Mouse (Mus musculus) midbrain, embryonic 11.5 days (tissue): ENCODE data around the gene Pdzd4. TPM values are rescaled to one million over a fixed set of nuclear protein-coding genes. Genes with fewer than 3 reads are reported as not detected.
A peak's percentile ranks its signal among the peaks of the same experiment; 100 is the strongest.

Source experiments
- ATAC-seq: fragments of 200-750 bp; cut with Nextera tagmentation; 2 replicates; pipeline ENCODE4 v1.8.0; 2017; ENCODE audit warnings: moderate TSS enrichment, moderate library complexity; ENCODE audit not compliant: low FRiP score
- DNase-seq: peaks from one replicate; pipeline ENCODE4 v3.0.0; 2015; ENCODE audit warnings: low spot score; ENCODE audit errors: missing footprints
- H3K27ac ChIP-seq: fragments of 300-500 bp; sonication (generic); 2 replicates; pipeline ENCODE4 v1.5.1; 2014; ENCODE audit warnings: low read depth, low read length
- H3K27me3 ChIP-seq: fragments of 300-500 bp; sonication (generic); 2 replicates; pipeline ENCODE4 v1.6.1; 2014; ENCODE audit warnings: mild to moderate bottlenecking, low read length, moderate library complexity, mixed read lengths; ENCODE audit not compliant: control insufficient read depth, insufficient read depth
- H3K36me3 ChIP-seq: fragments of 300-500 bp; sonication (generic); 2 replicates; pipeline ENCODE4 v1.6.1; 2014; ENCODE audit warnings: mild to moderate bottlenecking, low read length, moderate library complexity, mixed read lengths; ENCODE audit not compliant: control insufficient read depth, insufficient read depth
- H3K4me1 ChIP-seq: fragments of 300-500 bp; sonication (generic); 2 replicates; pipeline ENCODE4 v1.6.1; 2014; ENCODE audit warnings: low read length; ENCODE audit not compliant: control insufficient read depth, insufficient read depth
- H3K4me2 ChIP-seq: fragments of 300-500 bp; sonication (generic); 2 replicates; pipeline ENCODE4 v1.6.1; 2014; ENCODE audit warnings: mild to moderate bottlenecking, moderate library complexity
- H3K4me3 ChIP-seq: fragments of 300-500 bp; sonication (generic); 2 replicates; pipeline ENCODE4 v1.5.1; 2014; ENCODE audit warnings: low read depth, low read length
- H3K9ac ChIP-seq: fragments of 300-500 bp; sonication (generic); 2 replicates; pipeline ENCODE4 v1.6.1; 2014; ENCODE audit warnings: low read length
- H3K9me3 ChIP-seq: fragments of 300-500 bp; sonication (generic); 2 replicates; pipeline ENCODE4 v1.6.1; 2016; ENCODE audit warnings: low read length; ENCODE audit not compliant: control insufficient read depth
- WGBS: fragments of 180-500 bp; shearing (Covaris S2); extraction: QIAGEN DNeasy Blood & Tissue Kit; methylation state at CpG from one replicate; pipeline ENCODE4 v1.1.7; 2014; 5-methylcytosine and 5-hydroxymethylcytosine counted together
- polyA plus RNA-seq: library from polyadenylated mRNA; unstranded; fragments of >200 nt; fragmentation: Nextera tagmentation; extraction: Ambion mirVana; gene quantifications from 2 replicates; pipeline ENCODE4 v1.2.1, GENCODE M21; 2014

Pdzd4 gene
- polyA plus RNA-seq, 1 experiment from 2014 or later: 1.1 TPM

DNA sequence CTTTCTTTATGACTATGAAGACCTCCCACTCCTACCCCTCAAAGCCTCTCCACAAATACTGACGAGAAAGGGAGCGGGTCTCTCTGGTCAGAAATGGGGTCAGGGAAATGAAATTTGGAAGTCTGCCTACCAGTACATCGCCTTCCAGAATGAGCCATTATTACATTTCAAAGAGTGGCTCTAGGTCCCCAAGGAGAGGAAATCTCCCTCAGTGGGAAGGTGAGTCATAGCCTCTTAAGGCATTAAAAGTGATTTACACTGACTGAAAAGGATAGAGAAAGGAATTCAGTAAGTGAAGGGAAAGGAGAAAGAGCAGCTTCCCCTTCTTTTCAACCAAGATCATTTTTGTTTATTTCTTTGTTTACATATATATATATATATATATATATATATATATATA is 11.9 kb upstream of the Pdzd4 start:
- H3K4me2 ChIP-seq: no peak overlapping the region
- no peak overlapping the region for H3K27ac ChIP-seq
- no peak for DNase-seq
- H3K9me3 ChIP-seq: no peaks in the 10 kb centered on the region
- H3K36me3 ChIP-seq: no peaks in the 10 kb centered on the region
- H3K4me1 ChIP-seq: no peaks in the 10 kb centered on the region
- H3K9ac ChIP-seq: no peak overlapping the region
- H3K4me3 ChIP-seq: no peak overlapping the region
- no peak for ATAC-seq
- WGBS: 84% methylated on average over 3 of the region's 3 CpGs
- H3K27me3 ChIP-seq: no peaks in the 10 kb centered on the region

DNA sequence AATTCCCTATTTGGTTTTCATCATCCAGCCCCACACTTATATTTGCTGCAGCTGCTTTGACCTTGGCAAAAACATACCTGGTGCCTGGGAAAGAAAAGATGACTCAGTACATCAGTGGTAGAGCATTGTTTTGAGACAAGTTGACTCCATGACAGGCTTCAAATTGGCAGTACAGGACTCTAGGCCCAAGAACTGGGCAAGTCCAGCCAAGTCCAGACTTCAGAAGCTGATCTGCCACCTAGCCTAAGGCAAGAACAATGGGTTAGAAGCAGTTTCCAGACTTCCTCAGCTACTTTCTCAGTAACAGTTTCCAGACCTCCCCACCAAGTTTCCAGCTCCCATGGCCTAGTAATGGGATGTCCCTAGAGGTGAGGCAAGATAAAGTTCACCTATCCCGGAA is 11.0 kb upstream of the Pdzd4 start:
- ATAC-seq (no peak), DNase-seq (no peak)
- no peaks in the 10 kb centered on the region for H3K27me3 ChIP-seq
- no peaks in the 10 kb centered on the region for H3K9me3 ChIP-seq
- H3K9ac ChIP-seq: no peak overlapping the region
- H3K36me3 ChIP-seq: no peaks in the 10 kb centered on the region
- 100% methylated on average over 1 of the region's 1 CpGs for WGBS
- H3K27ac ChIP-seq: no peak overlapping the region
- H3K4me1 ChIP-seq: no peaks in the 10 kb centered on the region
- H3K4me2 ChIP-seq: no peak overlapping the region
- H3K4me3 ChIP-seq: no peak overlapping the region

DNA sequence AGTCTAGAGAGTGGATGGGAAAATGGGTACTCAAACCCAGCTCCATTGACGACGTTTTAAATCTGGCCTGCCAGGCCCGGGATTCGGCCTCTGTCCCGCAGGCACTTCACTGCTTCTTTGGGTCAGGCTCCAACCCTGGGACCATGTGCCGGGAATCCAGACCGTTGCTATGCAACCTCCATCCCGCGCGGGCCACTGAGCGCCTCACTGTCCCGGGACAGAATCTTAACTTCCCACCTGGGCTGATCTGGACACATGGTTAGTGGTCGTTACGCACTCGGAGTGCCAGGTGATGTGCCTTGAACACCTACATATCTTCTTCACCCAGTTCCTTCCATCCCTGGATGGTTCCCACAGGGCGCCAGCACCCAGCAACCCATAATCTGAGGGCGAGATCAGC is 1.0 kb downstream of the Pdzd4 start:
- WGBS: 18% methylated on average over 17 of the region's 17 CpGs
- Histone ChIP-seq H3K4me1 (0 out of 2 replicates have a peak, but pooled peaks cover 2% of the 10 kb centered on the region), H3K9me3 (no peaks in the 10 kb centered on the region), H3K4me2 (peak overlapping the region; percentile 64), H3K9ac (peak overlapping the region; percentile 77), H3K36me3 (no peaks in the 10 kb centered on the region), H3K27ac (no peak overlapping the region), H3K27me3 (no peaks in the 10 kb centered on the region), H3K4me3 (peak overlapping the region; percentile 58)
- ATAC-seq: peak; percentile 58
- peak; percentile 84 for DNase-seq

DNA sequence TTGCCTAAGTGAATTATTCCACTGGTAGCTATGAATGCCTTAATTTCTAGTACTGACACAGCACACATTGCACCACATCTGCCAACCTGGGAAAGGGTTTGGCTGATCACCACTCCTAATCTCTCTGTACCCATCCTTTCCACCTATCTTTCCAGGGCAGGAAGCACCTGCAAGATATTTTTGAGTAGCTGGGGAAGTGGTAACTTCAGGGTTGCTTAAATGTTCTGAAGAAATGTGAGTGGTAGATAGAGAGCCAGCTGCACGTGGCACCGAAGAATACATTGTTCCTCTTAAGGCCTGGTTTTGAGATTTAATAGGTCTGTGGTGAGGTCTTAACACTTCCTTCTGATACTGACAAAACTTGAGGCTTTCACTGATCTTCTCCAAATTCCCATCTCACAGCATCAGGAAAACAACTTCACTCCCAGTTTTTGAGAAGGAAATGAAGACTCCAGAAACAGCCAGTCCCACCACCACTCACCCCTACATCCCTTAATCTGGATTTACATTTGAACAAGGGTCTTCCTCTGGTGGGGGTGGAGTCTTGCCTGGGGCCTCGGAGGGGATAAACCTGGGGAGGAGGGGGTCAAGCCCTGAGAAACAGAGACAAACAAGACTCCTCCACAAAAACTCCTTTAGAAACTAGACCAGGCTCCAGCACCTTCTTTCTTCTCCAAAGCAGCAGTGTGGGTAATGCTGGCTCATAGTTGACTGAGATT is 8.0 kb downstream of the Pdzd4 start:
- no peak overlapping the region for H3K9ac ChIP-seq
- peaks cover 6% of the 10 kb centered on the region; the same call in 1 of the 2 replicates for H3K4me1 ChIP-seq
- no peak overlapping the region for H3K4me2 ChIP-seq
- H3K27me3 ChIP-seq: no peaks in the 10 kb centered on the region
- 47% methylated on average over 3 of the region's 3 CpGs for WGBS
- no peak for DNase-seq
- no peak overlapping the region for H3K27ac ChIP-seq
- no peak for ATAC-seq
- no peaks in the 10 kb centered on the region for H3K36me3 ChIP-seq
- H3K4me3 ChIP-seq: no peak overlapping the region
- no peaks in the 10 kb centered on the region for H3K9me3 ChIP-seq

DNA sequence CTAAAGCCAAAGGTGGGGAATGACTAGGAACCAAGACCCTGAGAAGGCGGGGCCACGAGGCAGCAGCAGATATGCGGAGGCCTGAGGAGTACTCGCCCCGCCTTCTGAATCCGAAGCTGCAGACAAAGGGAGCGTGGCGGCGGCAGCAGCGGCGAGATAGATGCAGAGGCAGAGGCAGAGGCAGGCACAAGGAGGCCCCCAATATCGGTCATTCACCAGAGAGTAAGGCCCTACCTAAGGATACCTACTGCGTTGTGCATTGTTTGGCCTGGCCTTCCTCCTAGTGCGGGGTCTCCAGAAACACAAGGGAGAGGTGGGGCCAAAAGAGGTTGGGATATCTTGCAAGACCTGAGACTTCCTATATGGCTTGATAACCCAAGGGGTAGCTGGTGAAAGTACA is 9.7 kb downstream of the Pdzd4 start:
- Histone ChIP-seq H3K4me3 (peak overlapping the region; percentile 22; the same call in 1 of the 2 replicates), H3K27me3 (no peaks in the 10 kb centered on the region), H3K9me3 (no peaks in the 10 kb centered on the region), H3K4me1 (peaks cover 6% of the 10 kb centered on the region; the same call in 1 of the 2 replicates), H3K27ac (peak overlapping the region; percentile 35; the same call in 1 of the 2 replicates), H3K36me3 (no peaks in the 10 kb centered on the region), H3K9ac (peak overlapping the region; percentile 71), H3K4me2 (peak overlapping the region; percentile 40)
- ATAC-seq: peak; percentile 74
- WGBS: 32% methylated on average over 11 of the region's 14 CpGs
- peak; percentile 89 for DNase-seq

DNA sequence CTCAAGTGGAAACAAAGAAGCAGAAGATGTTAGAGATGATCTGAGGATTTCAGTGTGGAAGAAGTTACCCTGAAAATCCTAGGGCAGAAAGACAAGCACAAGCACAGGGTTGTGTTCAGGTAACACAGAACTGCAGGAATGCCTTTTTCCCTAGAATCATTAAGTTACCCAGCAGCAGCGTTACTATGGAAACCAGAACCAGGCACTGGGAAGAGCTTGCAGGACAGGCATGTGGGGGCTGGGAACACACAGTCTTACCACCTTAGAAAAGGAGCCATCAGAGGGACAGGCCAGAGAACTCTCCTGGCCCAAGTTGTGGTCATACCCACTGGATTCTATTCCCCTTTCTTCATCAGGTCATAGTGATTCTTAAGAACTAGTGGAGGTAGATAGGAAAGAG is 19.0 kb downstream of the Pdzd4 start:
- ATAC-seq: no peak
- WGBS: 69% methylated on average over 1 of the region's 1 CpGs

DNA sequence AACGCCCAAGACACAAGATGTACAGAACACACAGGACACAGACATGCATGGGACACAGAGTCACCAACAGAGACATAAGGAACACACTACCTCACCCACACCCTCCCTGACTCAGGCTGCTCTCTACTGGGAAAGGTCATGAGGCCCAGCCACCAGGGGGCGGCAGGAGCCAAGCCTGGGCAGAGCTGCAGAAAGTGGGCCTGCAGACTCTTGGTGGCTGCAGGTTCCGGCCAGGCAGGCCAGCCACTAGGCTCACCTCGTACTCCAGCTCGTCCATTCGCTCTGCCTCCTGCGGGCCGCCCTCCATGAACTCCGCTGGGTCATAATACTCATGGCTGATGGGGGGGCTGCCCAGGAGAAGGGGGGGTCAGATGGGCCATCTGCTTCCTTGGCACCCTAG is 26.3 kb downstream of the Pdzd4 start:
- peak; percentile 95 for DNase-seq
- peak; percentile 87 for ATAC-seq
- Histone ChIP-seq H3K9me3 (no peaks in the 10 kb centered on the region), H3K4me1 (no peaks in the 10 kb centered on the region), H3K27me3 (no peaks in the 10 kb centered on the region), H3K4me3 (no peak overlapping the region), H3K27ac (no peak overlapping the region), H3K9ac (no peak overlapping the region), H3K4me2 (no peak overlapping the region), H3K36me3 (no peaks in the 10 kb centered on the region)
- WGBS: 41% methylated on average over 9 of the region's 9 CpGs

More for the DNA sequence above, 19.0 kb downstream of the Pdzd4 start:
- Histone ChIP-seq H3K4me3 (no peak overlapping the region), H3K9me3 (no peaks in the 10 kb centered on the region), H3K27me3 (no peaks in the 10 kb centered on the region), H3K4me2 (no peak overlapping the region), H3K4me1 (no peaks in the 10 kb centered on the region), H3K36me3 (no peaks in the 10 kb centered on the region), H3K27ac (no peak overlapping the region), H3K9ac (no peak overlapping the region)
- no peak for DNase-seq

DNA sequence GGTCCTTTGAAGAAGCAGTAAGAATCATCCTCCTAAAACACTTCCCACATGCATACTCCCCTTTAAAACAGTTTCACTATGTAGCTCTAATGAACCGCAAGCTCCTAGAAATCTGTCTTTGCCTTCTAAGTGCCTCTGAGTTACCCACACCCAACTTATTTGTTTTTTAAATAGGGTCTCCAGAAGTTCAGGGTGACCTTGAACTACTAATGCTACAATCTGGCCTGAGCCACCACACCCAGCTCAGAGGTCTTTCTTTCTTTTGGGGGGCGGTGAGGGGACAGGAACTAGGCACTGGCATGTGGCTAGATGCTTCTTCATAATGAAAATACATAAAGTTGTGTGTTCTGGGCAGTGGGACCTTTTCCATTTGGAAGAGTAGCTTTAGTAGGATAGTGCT is 27.3 kb downstream of the Pdzd4 start:
- ATAC-seq (no peak), DNase-seq (no peak)
- no peak overlapping the region for H3K9ac ChIP-seq
- H3K27ac ChIP-seq: no peak overlapping the region
- no peak overlapping the region for H3K4me2 ChIP-seq
- H3K4me3 ChIP-seq: no peak overlapping the region
- 89% methylated on average over 2 of the region's 2 CpGs for WGBS
- no peaks in the 10 kb centered on the region for H3K27me3 ChIP-seq
- H3K36me3 ChIP-seq: no peaks in the 10 kb centered on the region
- H3K4me1 ChIP-seq: no peaks in the 10 kb centered on the region
- no peaks in the 10 kb centered on the region for H3K9me3 ChIP-seq

DNA sequence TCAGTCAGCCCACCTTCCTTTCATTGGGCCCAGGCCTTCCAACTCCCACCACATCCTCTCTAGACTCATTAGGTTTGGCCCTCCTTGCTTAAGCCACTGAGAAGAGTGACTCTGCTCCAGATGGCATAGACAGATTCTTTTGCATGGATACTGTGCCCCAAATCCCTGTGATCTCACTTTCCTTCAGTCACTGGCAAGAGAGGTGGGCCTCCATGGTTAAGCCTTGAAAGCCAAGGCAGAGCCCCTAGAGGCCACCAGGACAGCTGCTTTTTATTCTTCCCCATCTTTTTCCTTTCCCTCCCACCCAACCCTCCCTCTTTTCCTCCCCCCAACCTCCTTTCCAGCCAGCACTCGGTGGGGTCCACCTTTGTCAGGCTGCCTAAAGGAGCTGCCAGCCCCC is 31.3 kb downstream of the Pdzd4 start:
- no peak for ATAC-seq
- no peak overlapping the region for H3K27ac ChIP-seq

More for the DNA sequence above, 31.3 kb downstream of the Pdzd4 start:
- no peaks in the 10 kb centered on the region for H3K9me3 ChIP-seq
- H3K27me3 ChIP-seq: no peaks in the 10 kb centered on the region
- no peaks in the 10 kb centered on the region for H3K36me3 ChIP-seq
- no peak overlapping the region for H3K9ac ChIP-seq
- H3K4me3 ChIP-seq: no peak overlapping the region
- H3K4me2 ChIP-seq: no peak overlapping the region
- no peak for DNase-seq
- 40% methylated on average over 1 of the region's 1 CpGs for WGBS
- no peaks in the 10 kb centered on the region for H3K4me1 ChIP-seq
